Mouse (Mus musculus) urinary bladder, adult 18-20 months (tissue): ENCODE results near the gene Ccl1.
A peak's percentile ranks its signal among the peaks of the same experiment; 100 is the strongest.

Experiments
- DNase-seq, 2 experiments: peaks; one replicate each; pipeline ENCODE4 v3.0.0; 2022; ENCODE audit warnings: low spot score in 2 of 2, mixed read lengths in 2 of 2

Gene Ccl1

GRCm38 (mm10) chr11:82205221-82205620 is 100.3 kb downstream of the Ccl1 start:
- no peak for DNase-seq

GRCm38 (mm10) chr11:82203706-82204105 is 101.8 kb downstream of the Ccl1 start:
- no peak for DNase-seq

DNA sequence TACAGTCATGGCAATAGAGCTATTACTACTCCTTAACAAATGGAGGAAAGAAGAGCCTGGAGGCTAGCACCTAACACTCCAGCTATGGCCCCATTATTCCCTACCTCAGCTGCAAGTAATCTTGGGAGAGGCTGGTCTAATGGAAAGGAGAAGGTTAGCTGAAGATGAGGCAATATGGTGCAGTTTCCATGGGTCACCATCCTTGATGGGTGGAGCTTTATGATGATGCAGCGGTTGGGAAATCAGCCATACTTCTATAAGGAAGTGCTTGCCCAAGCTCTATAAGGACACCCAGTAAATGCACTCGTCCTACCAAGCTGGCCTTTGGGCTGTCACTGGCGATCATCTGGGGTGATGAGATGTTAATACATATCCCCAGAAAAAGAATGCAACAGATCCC is 107.7 kb downstream of the Ccl1 start:
- no peak for DNase-seq

DNA sequence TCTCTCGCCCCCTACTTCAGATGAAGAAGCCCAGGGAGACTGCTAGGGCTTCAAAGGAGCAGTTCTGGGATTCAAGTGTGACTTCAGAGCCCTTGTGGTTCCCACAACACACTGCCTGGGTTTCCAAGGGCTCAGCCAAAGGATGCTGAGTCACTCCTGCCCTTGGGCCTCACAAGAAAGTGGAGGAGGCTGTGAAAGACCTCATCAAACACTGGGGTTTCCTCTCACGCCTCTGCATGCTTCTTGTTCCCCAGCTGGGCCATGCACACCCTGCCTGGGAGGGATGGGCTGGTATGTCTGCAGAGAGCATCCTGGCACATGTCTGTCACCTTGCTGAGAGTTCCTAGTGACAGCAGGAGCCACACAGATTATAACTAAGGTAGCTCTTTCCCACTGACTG is 110.5 kb downstream of the Ccl1 start:
- DNase-seq, result no peak

DNA sequence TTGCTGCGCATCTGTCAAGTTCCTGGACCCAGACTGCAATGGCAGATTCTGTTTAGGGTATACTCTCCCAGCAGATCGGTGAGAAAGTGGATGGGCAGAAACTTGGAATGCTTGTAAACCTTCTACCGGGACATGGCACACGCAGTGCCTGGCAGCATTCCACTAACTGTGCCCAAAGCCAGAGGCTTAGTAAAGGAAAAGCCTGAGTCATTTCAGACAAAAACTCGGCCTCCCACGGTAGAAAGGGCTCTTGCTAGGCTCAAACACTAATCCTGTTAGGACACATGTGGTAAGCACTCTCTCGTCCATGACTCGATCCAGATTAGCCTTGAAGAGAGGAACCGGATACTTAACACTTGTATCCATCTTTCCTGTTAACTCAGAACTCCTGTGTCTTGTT is 111.7 kb downstream of the Ccl1 start:
- no peak for DNase-seq

GRCm38 (mm10) chr11:82189782-82190563 is 115.5 kb downstream of the Ccl1 start:
- DNase-seq, result no peak

DNA sequence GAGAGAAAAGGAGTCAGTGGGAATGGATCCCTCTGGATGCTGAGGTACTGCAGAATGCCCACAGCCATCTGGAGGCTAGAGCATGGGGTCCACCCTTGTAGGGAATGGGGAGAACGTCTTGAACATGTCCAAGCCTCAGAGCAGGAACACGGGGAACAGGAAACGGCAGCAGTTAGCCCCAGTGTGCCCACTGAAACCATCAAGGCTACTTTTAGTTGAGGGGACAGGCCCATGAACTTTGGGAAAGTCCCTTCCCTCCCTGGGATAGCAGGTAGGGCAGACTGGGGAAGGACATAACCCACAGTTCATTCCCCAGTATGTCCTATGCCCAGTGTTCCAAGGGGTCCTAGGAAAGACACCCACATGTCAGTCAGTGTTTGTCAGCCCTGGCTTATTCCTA is 119.8 kb downstream of the Ccl1 start:
- DNase-seq, result no peak

DNA sequence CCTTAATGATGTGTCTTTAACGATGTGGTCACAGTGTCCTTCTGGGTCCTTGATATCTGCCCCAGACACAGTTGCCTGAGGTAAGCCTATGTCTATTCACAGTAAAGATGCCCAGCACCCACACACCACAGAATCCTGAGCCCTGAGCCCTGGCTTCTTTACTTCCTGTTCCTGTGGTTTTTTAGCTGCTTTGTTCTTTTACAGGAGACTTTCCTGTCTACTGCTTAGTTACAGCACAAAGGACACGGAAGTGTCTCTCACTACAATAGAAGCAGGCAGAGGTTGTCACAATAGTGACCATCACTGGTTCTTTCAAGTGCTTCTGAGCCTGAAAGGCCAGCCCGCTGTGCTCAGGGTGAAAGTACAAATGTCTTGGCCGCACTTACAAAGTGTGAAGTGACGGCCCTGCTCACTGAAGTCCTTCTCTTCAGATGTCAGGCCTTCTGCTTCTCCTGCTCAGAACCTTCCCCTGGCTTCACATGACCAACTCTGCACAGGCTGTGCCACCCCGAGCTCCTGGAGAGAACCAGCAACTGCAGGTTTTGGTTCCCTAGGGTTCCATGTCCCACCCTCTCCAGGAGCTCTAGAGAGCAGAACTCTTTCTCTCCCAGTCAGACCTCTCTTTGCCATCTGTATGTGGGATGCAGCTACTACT is 122.1 kb downstream of the Ccl1 start:
- no peak for DNase-seq

DNA sequence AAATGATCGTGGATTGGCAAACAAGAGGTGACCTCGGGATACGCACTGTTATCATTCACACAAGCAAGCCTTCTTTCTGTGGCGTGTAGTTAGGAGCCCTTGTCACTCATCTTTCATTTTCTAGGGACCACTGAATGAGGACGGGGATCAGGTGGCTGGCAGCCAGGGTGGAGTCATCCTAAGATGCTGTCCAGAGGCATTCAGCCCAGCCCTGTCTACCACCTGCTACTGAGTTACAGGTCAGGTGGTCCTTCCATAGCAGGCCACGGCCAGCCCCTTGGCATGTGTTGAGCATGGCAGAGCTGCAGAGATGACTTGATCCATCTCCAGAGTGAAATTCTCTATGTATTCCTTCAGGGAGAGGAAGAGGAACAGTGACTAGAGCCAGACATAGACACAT is 123.1 kb downstream of the Ccl1 start:
- no peak for DNase-seq

DNA sequence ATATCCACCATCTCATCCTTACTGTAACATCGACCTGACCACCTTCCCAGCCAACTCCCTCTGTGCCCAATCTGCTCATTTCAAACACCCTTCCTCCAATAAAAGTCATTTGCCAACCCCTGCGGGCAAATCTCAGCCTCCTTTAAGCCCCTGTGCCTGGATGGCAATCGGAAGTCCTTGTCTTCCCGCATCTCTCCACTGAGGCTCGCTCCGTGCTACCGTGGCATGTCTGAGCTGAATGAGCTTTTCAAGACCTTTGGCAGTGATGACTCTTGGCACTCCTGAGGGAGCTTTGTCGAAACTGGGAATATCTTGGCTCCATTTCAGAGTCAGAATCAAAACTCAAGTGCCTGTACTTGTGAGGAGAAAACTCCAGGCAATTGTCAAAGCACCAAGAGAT is 124.2 kb downstream of the Ccl1 start:
- no peak for DNase-seq

- DNase-seq, result no peak
Observed at GRCm38 (mm10) chr11:82178161-82178560, 127.3 kb downstream of the Ccl1 start.

DNA sequence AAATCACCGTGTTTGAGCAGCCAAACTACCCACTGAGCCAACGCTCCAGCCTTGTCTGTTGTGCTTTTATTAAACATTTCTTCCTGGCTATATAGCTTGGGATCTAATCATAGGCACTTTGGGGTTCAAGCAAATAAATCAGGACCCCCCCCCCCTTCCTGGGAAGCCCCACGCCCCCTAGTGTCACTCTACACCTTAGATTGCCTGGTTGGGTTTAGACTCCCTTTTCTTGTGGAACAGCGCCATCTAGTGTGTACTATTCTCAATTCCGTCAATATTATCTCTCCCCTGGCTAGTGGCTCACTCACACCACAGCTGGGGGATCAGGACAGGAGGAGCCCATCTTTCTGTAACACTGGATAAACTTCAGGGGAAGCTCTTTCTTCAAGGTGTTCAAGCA is 127.8 kb downstream of the Ccl1 start:
- DNase-seq, result no peak

DNA sequence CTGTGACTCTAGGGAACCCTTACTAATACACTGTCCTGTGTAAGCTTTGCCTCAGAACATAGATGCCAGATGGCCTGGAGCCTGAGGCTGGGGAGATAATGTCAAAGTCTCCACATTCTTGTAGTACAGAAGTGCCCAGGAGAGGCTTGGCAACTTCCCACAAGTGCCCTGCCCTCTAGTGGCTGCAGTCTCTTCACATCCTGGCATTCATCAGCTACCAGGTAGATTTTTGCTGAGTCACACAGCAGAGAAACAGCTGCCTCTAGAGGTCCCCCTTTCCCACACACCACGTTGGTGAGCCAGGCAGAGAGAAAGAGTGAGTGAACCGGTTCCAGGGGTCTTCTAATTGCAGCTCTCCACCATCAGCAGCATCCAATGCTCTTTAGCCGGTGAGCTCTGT is 130.7 kb downstream of the Ccl1 start:
- DNase-seq, result peak; percentile 27 to 57

DNA sequence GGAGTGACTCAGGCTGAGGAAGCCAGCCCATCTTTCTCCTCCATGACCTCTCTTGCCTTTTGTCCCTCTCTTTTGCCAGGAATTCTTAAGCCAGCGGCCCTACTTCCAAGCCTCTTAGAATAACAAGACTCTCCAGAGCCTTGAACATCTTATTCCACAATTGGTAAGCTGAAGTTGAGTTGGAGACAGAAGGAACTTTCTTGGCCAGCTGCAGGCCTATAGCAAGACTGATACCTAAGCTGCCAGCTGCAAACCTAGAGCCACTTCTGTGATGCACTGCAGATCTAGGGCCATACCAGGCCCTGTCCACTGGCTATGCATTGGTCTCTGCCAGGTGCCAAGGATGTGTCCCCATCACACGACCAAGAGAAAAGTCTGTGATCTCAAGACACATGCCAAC is 132.0 kb downstream of the Ccl1 start:
- DNase-seq, result no peak

GRCm38 (mm10) chr11:82171316-82172071 is 134.0 kb downstream of the Ccl1 start:
- DNase-seq, result peak in 1 of 2 experiments; percentile 30

- no peak for DNase-seq
Observed at GRCm38 (mm10) chr11:82169456-82169855, 136.0 kb downstream of the Ccl1 start.

- DNase-seq, result no peak
Observed at GRCm38 (mm10) chr11:82168308-82168707, 137.2 kb downstream of the Ccl1 start.

GRCm38 (mm10) chr11:82163285-82163684 is 142.2 kb downstream of the Ccl1 start:
- DNase-seq, result no peak

DNA sequence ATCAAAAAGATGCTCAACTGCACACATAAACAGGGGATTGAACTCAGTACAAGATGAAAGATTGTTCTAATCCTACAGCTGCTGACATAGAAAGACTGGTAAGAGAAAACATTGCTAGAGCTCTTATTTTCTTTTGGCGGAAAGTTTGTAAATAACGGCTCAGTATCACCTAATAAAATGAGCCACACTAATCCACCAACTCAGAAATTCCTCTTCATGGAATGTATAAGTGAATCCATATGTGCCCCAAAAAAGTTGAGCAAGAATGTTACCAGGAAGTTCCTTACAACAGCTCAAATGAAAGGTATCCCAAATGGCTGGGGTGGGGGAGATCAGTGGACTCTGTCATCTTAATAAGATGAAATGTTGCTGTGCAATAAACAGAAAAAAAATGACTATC is 146.4 kb downstream of the Ccl1 start:
- DNase-seq, result no peak

- DNase-seq, result peak in 1 of 2 experiments; percentile 10
Observed at GRCm38 (mm10) chr11:82139492-82140094, 165.9 kb downstream of the Ccl1 start.

GRCm38 (mm10) chr11:82136196-82136595 is 169.3 kb downstream of the Ccl1 start:
- no peak for DNase-seq

GRCm38 (mm10) chr11:82132977-82133376 is 172.5 kb downstream of the Ccl1 start:
- no peak for DNase-seq
